Mouse (Mus musculus) T-cell, adult 66 days (primary cell): ENCODE measurements around the gene Emc9. TPM values are rescaled to one million over a fixed set of nuclear protein-coding genes. Genes with fewer than 3 reads are reported as not detected.

Experiments used
- total RNA-seq, 2 experiments: library from RNA; stranded (reverse); gene quantifications; 3 replicates in 1 of 2; 4 replicates in 1 of 2; pipeline ENCODE4 v1.2.4; 2023

Gene Emc9
- 10 to 100 TPM; 23.4 to 24.2 TPM for total RNA-seq

DNA sequence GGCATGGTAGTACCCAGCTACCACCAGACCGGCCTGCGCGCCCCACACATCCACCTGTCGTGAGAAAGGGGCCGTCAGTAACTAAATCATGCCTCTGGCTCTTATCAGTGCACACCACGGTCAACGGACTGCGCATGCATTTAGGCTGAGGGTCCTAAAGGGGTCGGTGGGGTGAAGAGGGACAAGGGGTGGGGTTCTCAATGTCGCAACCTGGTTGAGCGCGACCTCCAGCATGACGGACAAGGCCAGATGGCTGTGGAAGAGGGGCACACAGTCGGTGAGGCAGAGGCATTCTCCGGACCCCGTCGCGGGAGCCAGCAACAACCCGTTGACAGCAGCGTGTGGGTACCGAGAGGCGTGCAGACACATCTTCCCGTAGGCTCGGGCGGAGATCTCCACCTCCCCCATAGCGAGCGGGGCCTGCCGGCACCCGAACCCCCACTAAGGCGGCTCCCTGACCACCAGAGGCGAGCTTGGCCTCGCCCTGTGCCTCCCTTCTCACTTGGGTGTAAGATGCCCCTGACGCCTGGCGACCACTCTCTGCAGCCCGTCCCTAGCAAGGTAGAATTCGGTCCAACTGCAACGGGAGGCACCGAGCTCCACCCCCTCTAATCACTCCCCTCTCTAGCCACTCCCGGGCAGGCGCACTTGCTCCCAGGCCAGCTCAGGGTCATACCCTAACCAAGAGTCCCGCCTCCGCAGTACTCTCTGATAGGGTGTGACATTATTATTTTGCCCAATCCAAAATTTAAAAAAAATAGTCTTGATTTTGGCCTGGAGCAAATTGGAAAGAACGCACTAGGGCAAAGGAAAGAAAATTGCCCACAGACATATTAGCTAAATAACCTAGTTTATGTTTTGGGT lies at the start of gene Emc9:
TSS of gene Emc9 (minus strand) at position 601 of the 864 bp plus-strand sequence.

DNA sequence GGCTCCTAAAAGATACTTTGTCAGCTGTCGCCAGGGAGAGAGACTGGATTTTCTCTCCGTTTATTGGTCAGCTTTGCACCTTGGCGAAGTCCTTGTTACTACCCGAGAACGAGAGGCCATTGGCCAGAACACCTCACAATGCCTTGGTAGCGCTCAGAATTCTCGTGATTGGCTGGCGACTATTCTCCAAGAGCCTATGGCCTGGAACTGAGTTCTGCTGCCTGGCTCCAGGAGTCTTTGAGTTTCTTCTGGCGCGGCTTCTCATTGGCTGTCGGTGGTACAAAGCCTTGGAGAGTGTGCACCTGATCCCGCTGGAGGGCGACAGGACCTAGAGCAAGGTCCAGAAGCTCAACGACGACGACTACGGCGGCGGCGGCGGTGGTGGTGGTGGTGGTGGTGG lies 32.7 kb upstream of the Emc9 start, which contains the start of gene Rec8:
TSS of gene Rec8 (plus strand) at position 216 of the 400 bp plus-strand sequence.

DNA sequence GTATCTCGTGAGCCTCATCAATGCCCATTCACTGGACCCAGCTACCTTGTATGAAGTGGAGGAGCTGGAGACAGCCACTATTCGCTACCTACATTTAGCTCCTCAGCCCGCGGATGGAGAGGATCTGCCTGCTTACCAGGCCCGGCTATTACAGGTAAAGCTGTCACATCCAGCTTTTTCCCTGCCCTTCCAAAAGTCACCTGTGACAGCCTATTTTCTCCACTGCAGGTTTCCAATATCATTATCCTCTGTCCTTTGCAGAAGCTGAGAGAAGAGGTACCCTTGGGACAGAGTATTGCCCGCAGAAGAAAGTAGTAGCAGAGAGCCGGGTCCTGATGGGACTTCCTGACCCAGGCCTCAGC lies 18.1 kb upstream of the Emc9 start, which contains the start of gene Irf9:
TSS of gene Irf9 (plus strand) at position 301 of the 362 bp plus-strand sequence.

DNA sequence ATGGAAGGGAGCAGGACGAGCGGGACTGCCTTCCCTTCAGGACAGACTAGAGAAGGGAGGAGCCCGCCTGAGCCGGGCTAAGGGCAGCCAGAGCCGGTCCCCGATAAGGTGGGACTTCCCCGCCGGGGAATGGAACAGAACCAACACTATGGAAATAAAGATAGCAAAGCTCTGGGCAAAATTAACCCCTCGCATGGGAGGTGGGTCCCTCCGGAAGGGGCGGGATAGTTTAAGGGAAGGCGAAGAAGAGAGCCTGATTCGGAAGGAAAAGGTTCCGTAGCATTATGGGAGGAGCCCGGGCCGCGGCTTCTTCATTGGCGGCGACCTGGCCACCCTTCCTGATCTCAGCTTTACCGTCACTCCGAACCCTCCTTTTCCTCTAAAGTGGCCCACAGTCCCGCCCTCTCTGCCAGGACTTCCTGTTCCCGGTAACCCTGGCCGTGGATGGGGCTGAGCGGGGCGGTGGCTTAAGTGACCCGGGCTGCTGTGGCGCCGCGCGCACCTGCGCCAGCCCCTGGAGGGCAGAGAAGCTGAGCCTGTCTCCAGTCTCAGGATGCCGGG lies 6.3 kb upstream of the Emc9 start, which contains the start of gene Rnf31:
TSS of gene Rnf31 (plus strand) at position 378 of the 561 bp plus-strand sequence.

DNA sequence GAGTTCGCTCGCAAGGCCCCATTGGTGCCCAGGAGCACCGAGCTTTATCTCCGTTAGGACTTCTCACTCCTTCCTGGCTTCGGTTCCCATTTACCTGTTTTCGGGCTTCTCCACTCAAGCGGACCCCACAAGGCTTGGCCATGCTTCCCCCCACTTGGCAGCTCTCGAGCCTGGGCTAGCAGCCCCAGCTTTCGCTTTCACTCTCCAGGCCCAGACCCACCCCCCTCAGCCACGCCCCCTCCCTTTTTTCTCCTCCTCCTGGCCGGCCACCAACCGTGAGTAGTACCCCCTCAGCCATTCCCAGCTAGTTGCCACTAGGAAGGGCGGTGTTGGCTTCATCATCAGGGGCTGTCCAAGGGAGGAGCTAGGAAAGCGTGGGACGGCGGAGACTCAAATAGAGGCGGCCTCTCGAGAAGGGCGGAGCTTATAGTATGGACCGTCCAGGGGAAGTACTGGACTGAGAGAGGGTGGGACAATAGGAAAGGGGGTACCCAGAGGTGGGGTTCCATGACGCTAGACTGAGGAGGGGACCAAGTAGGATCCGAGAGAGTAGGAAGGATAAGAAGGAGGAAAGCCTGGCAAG lies 5.7 kb upstream of the Emc9 start, which contains the start of gene Psme2:
TSS of gene Psme2 (minus strand) at position 366 of the 583 bp plus-strand sequence.

DNA sequence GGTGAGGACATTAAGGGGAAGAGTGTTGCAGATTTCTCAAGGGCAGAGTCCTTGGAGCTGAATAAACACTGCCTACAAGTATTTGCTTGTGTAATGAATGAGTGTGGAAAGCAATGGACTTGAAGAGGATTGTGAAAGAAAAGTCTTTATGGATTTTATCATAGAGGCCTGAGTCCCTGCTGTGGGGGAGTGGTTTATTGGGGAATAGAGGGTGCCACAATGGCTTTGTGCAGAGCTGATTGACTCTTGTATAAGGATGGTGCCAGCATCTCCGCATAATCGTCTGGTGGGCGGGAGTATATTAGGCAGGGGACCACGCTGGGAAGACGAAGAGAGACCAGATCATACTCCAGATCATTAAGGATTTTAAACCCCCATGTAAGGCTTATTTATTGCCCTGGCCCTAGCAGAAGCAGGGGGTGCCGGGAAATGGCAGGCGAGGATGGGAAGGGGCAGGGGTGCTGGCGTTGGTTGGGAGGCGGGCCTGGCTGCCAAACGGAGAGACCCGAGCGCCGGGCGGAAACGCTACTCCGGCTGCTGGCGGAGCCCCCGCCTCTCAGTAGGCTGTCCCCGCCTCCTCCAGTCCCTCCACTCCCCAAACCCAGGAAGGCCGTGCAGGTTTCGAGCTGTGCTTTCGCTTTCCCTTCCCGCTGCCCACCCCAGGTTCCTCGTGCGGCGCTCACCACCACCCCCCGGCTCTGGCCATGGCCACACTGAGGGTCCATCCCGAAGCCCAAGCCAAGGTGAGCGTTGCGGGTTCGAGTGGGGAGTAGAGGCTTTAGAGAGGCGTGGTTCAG lies 7.0 kb downstream of the Emc9 start, which contains the start of gene Psme1:
TSS of gene Psme1 (plus strand) at position 253 of the 797 bp plus-strand sequence.

DNA sequence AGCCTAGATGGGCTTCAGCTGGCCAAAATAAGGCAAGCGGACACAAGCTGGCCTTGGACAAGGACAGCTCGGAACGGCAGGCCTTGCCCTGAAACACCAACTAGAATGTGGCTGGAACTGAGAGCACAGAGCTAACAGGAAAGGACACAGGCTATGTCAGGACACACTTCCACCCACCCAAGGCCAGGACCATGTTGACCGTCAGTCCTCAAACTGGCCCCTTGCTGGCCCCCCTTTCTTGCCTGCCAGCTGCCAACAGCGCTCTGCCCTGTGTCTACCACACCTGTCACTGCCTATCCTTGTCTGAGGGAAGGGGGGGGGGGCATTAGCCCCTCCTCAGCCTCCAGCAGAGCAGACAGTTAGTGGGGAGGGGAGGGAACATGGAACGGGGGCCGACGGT lies 9.8 kb downstream of the Emc9 start, which contains the start of gene Fitm1:
TSS of gene Fitm1 (plus strand) at position 316 of the 400 bp plus-strand sequence.

DNA sequence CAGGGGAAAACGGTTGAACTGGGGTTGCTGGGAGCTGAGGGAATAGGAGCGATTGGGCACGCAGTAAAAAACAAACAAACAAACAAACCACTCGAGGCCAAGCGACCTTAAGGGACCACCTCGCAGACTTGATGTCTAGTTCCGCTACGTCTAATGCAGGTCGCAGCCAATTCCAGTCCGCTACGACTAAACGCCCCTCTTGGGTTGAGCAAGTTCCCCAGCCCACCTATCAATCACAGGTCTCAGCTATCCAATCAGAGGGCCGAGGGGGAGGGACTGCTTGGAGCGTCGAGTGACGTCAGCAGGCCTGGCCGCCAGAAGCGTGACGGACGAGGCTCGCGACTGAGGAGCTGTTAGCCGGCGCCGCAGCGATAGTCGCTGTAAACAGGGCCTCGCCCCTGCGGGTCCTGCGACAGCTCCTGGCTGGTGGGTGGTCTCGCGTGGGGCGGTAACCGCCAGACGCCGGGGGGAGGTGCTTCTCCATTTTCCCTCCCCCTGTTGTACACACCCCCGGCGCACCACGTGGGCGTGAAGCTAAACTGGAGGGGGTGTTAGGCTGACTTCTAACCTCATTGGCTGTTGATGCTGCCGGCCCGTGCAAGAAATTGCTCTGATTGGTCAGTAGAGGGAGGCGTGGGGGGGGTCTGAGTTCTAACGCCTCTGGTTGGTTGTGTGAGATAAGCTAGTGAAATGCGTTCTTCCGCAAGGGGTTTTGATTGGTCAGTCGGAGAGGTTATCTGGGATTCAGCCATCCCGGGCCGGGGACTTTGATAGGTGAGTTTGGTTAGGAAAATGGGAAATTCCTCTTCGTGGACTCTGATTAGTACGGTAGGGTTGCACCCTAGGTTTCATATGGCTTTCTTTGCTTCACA lies 24.7 kb downstream of the Emc9 start, which contains the start of gene A730061H03Rik:
TSS of gene A730061H03Rik (minus strand) at position 205 of the 872 bp plus-strand sequence.

DNA sequence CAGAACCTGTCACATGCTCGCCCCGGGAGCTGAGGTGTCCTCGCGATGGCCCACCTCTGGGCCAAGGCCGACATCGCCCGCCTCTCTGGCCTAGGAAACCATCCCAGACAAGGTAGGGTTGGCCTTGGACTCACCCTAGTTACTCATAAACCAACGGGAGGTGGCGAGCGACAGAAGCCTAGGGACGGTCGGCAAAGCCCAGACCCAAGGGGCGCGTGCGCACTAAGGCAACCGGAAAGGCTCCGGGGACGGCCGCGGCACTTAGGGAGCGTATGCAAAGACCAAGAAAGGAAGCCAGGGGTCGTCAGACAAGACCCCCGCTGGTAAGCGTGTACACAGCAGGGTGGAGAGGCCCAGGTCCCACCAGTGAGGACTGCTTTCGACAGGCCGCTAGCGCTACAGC lies 25.3 kb downstream of the Emc9 start, which contains the start of gene Dcaf11:
TSS of gene Dcaf11 (plus strand) at position 208 of the 403 bp plus-strand sequence.

DNA sequence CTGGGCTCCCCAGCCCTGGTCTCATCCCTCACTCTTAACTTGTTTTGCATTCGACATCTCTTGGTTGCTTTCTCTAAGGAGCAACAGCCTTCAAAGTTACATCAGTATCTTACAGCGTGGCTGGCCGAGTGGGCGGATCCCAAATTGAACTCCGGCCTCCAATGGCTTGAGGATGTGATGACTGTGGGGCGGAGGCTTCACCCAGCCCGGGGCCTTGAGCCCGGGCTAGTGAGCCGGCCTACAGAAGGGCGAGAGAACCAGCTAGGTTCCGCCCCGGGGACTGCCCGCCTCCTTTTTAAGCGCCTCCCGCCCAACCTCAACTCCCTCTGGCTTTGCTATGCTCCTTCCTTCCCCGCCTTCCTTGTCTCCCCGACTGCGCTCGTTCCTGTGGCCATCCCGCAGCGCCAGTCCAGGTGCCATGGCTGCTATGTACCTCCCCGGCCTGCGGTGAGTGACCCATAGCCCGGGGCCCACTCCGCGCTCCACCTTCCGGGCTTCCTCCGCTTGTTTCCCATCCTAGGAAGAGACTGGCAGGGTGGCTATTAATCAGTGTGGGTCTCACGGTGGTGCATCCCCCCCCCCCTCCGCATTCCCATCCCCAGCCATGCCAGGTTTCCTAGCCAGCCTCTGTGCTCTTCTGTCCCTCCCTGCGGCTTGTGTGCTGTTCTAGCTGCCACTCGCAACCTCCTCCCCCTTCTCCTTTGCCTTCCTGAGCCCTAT lies 44.9 kb downstream of the Emc9 start, which contains the start of gene Pck2:
TSS of gene Pck2 (plus strand) at position 200 of the 720 bp plus-strand sequence.

Other genes starting within 250 kb of the Emc9 start
- 10 to 100 TPM; 23.0 to 26.3 TPM for gene Dhrs4, start 106.5 kb downstream of the Emc9 start, total RNA-seq
- gene Carmil3, start 94.7 kb downstream of the Emc9 start, total RNA-seq, result under 1 TPM; 0.64 to 0.68 TPM
- not detected for gene Cpne6, start 74.9 kb downstream of the Emc9 start, total RNA-seq
- gene Nrl, start 60.3 kb downstream of the Emc9 start, total RNA-seq, result not detected
- 10 to 100 TPM; 12.3 to 20.4 TPM for gene Pck2, start 45.0 kb downstream of the Emc9 start, total RNA-seq
- 10 to 100 TPM; 73.6 to 74.9 TPM for gene Dcaf11, start 25.3 kb downstream of the Emc9 start, total RNA-seq
- gene A730061H03Rik, start 24.9 kb downstream of the Emc9 start, total RNA-seq, result 1 to 10 TPM; 4.9 to 6.6 TPM
- gene Fitm1, start 9.7 kb downstream of the Emc9 start, total RNA-seq, result not detected
- gene Psme1, start 7.2 kb downstream of the Emc9 start, total RNA-seq, result 100 to 1,000 TPM; 310 to 383 TPM
- 100 to 1,000 TPM; 462 to 464 TPM for gene Psme2, start 5.8 kb upstream of the Emc9 start, total RNA-seq
- gene Rnf31, start 6.4 kb upstream of the Emc9 start, total RNA-seq, result 100 to 1,000 TPM; 112 to 116 TPM
- 100 to 1,000 TPM; 104 to 137 TPM for gene Irf9, start 18.3 kb upstream of the Emc9 start, total RNA-seq
- gene Rec8, start 32.7 kb upstream of the Emc9 start, total RNA-seq, result 1 to 10 TPM in 1 of 2 experiments, not detected in 1; 1.3 TPM
- gene Ipo4, start 50.7 kb upstream of the Emc9 start, total RNA-seq, result 10 to 100 TPM; 70.5 to 88.4 TPM
- gene Gm49378, start 52.6 kb upstream of the Emc9 start, total RNA-seq, result 1 to 10 TPM; 4.0 to 4.6 TPM
- 10 to 100 TPM; 43.9 to 52.9 TPM for gene Tm9sf1, start 58.5 kb upstream of the Emc9 start, total RNA-seq
- 1 to 10 TPM; 4.1 to 5.9 TPM for gene Tssk4, start 64.9 kb upstream of the Emc9 start, total RNA-seq
- gene Mdp1, start 75.2 kb upstream of the Emc9 start, total RNA-seq, result 10 to 100 TPM; 44.5 to 56.7 TPM
- 10 to 100 TPM; 19.3 to 25.8 TPM for gene Gmpr2, start 86.6 kb upstream of the Emc9 start, total RNA-seq
- 100 to 1,000 TPM; 182 to 187 TPM for gene Nedd8, start 86.8 kb upstream of the Emc9 start, total RNA-seq
- gene Tinf2, start 96.5 kb upstream of the Emc9 start, total RNA-seq, result 100 to 1,000 TPM in 1 of 2 experiments, 10 to 100 TPM in 1; 94.4 to 113 TPM
- 1 to 10 TPM; 4.4 to 4.9 TPM for gene Tgm1, start 128.6 kb upstream of the Emc9 start, total RNA-seq
- 100 to 1,000 TPM in 1 of 2 experiments, 10 to 100 TPM in 1; 82.0 to 104 TPM for gene Rabggta, start 137.0 kb upstream of the Emc9 start, total RNA-seq
- 10 to 100 TPM; 16.5 to 19.4 TPM for gene Dhrs1, start 160.4 kb upstream of the Emc9 start, total RNA-seq
- gene Nop9, start 160.4 kb upstream of the Emc9 start, total RNA-seq, result 10 to 100 TPM; 31.3 to 38.2 TPM
- gene Cideb, start 173.2 kb upstream of the Emc9 start, total RNA-seq, result not detected
- 1 to 10 TPM; 1.4 to 1.5 TPM for gene Ltb4r2, start 176.1 kb upstream of the Emc9 start, total RNA-seq
- under 1 TPM; 0.52 to 0.95 TPM for gene Ltb4r1, start 180.7 kb upstream of the Emc9 start, total RNA-seq
- 1 to 10 TPM in 1 of 2 experiments, under 1 TPM in 1; 0.15 to 1.0 TPM for gene Adcy4, start 198.8 kb upstream of the Emc9 start, total RNA-seq
- gene Ripk3, start 203.6 kb upstream of the Emc9 start, total RNA-seq, result 10 to 100 TPM; 55.9 to 66.9 TPM
- not detected for gene Nfatc4, start 237.8 kb upstream of the Emc9 start, total RNA-seq